Mouse (Mus musculus): ENCODE measurements around the gene Slc7a9.

DNA sequence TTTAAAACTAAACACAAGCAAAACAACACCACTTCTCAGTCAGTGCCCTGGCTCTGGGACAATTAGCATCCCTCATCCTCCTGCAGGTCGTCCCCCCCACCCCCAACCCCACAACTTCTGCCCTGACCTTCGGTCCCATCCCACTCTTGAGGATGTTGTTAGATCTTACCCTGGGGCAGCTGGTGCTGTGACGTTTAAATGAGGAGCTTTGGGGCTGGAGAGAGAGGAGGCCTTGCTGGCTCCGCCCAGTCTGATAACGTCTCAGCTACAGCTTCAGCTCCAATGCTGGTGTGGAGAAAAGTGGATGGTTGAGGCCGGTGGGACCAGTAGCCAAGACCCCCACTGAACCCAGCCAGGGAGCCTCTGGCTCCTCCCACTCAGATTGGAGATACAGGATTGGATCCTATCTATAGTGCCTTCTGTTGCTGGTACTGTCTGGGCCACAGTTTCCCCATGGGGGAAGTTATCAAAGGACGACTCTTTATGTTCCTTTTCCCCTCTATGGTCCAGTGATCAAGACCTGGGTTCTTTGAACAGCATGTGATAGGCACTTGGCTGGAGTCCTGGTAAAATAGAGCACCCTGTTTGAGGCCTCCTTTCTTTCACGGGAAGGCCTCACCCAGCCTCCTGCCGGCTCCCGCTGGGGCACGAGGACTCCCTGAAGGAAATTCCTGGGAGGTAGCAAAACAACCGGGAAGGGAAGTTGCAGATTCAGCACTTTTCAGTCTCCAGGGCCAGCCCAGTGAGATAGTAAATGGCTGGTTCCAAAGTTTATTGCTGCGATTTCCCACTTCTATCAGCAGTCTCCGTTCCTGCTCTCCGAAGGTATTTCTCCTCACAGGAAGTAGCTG is at the start of gene Slc7a9:
- no peak for TF ChIP-seq POLR2A (IDR thresholded peaks at IDR 0.05; ENCODE audit: low read depth, low read length)
- no peak for TF ChIP-seq CTCF (IDR thresholded peaks at IDR 0.05; ENCODE audit: extremely low read depth, insufficient read depth, insufficient read length, insufficient replicate concordance)
